Mouse (Mus musculus) embryonic facial prominence, embryonic 12.5 days (tissue): ENCODE results near the gene Aes. TPM values are rescaled to one million over a fixed set of nuclear protein-coding genes. Genes with fewer than 3 reads are reported as not detected.

ENCODE experiments used
- ATAC-seq: fragments of 200-750 bp; cut with Nextera tagmentation; 2 replicates; pipeline ENCODE4 v1.8.0; 2017; ENCODE audit not compliant: insufficient number of reproducible peaks, insufficient read depth, low FRiP score, low TSS enrichment
- H3K27ac ChIP-seq: fragments of 300-500 bp; sonication (generic); 2 replicates; pipeline ENCODE4 v1.5.1; 2016; ENCODE audit warnings: mild to moderate bottlenecking
- H3K27me3 ChIP-seq: fragments of 300-500 bp; sonication (generic); 2 replicates; pipeline ENCODE4 v1.6.1; 2016; ENCODE audit warnings: mild to moderate bottlenecking, moderate library complexity
- H3K36me3 ChIP-seq: fragments of 300-500 bp; sonication (generic); 2 replicates; pipeline ENCODE4 v1.6.1; 2016; ENCODE audit warnings: mild to moderate bottlenecking
- H3K4me1 ChIP-seq: fragments of 300-500 bp; sonication (generic); 2 replicates; pipeline ENCODE4 v1.6.1; 2016
- H3K4me2 ChIP-seq: fragments of 300-500 bp; sonication (generic); replicated peaks from 2 replicates; pipeline ENCODE4 v1.6.1; 2016; ENCODE audit warnings: mild to moderate bottlenecking, moderate library complexity
- H3K4me3 ChIP-seq: fragments of 300-500 bp; sonication (generic); 2 replicates; pipeline ENCODE4 v1.5.1; 2016; ENCODE audit warnings: mild to moderate bottlenecking
- H3K9ac ChIP-seq: fragments of 300-500 bp; sonication (generic); 2 replicates; pipeline ENCODE4 v1.6.1; 2016; ENCODE audit warnings: mild to moderate bottlenecking, moderate library complexity
- H3K9me3 ChIP-seq: fragments of 300-500 bp; sonication (generic); 2 replicates; pipeline ENCODE4 v1.6.1; 2016; ENCODE audit warnings: mild to moderate bottlenecking, moderate library complexity
- WGBS: fragments of 180-500 bp; shearing (Covaris S2); methylation state at CpG from one replicate; pipeline ENCODE4 v1.1.7; 2016; 5-methylcytosine and 5-hydroxymethylcytosine counted together
- polyA plus RNA-seq: library from polyadenylated mRNA; unstranded; fragments of >200 nt; fragmentation: Nextera tagmentation; extraction: Ambion mirVana; gene quantifications from 2 replicates; pipeline ENCODE4 v1.2.1, GENCODE M21; 2016

Aes gene
- polyA plus RNA-seq, 1 experiment from 2014 or later = 523 TPM

- WGBS = 80% methylated on average over 7 of the region's 7 CpGs
- Histone ChIP-seq H3K4me3 (no peak overlapping the region), H3K27ac (no peak overlapping the region), H3K4me1 (peaks cover 28% of the 10 kb centered on the region), H3K9ac (no peak overlapping the region), H3K9me3 (no peaks in the 10 kb centered on the region), H3K4me2 (no peak overlapping the region), H3K36me3 (peaks cover 20% of the 10 kb centered on the region), H3K27me3 (peaks cover 25% of the 10 kb centered on the region)
- ATAC-seq = no peak
Measured at GRCm38 (mm10) chr10:81592631-81593030, 33.3 kb downstream of the Aes start.

- H3K9me3 ChIP-seq = no peaks in the 10 kb centered on the region
Measured at GRCm38 (mm10) chr10:81593223-81593622, 33.9 kb downstream of the Aes start.

GRCm38 (mm10) chr10:81593935-81594334 lies 34.6 kb downstream of the Aes start:
- H3K4me2 ChIP-seq = no peak overlapping the region
- peaks cover 40% of the 10 kb centered on the region for H3K4me1 ChIP-seq
- no peak overlapping the region for H3K4me3 ChIP-seq
- H3K36me3 ChIP-seq = 0 out of 2 replicates have a peak, but pooled peaks cover 7% of the 10 kb centered on the region
- ATAC-seq = no peak
- H3K27ac ChIP-seq = no peak overlapping the region
- no peak overlapping the region for H3K9ac ChIP-seq
- 80% methylated on average over 18 of the region's 18 CpGs for WGBS
- peaks cover 23% of the 10 kb centered on the region for H3K27me3 ChIP-seq
- no peaks in the 10 kb centered on the region for H3K9me3 ChIP-seq

More at GRCm38 (mm10) chr10:81593223-81593622, 33.9 kb downstream of the Aes start:
- H3K4me2 ChIP-seq = no peak overlapping the region
- no peak overlapping the region for H3K9ac ChIP-seq
- 72% methylated on average over 4 of the region's 4 CpGs for WGBS
- ATAC-seq = no peak
- H3K36me3 ChIP-seq = peaks cover 14% of the 10 kb centered on the region; the same call in 1 of the 2 replicates
- peaks cover 23% of the 10 kb centered on the region for H3K27me3 ChIP-seq
- H3K27ac ChIP-seq = no peak overlapping the region
- no peak overlapping the region for H3K4me3 ChIP-seq
- peaks cover 34% of the 10 kb centered on the region for H3K4me1 ChIP-seq

GRCm38 (mm10) chr10:81595599-81595998 lies 36.3 kb downstream of the Aes start:
- Histone ChIP-seq H3K27me3 (peaks cover 17% of the 10 kb centered on the region), H3K4me3 (no peak overlapping the region), H3K36me3 (no peaks in the 10 kb centered on the region), H3K27ac (no peak overlapping the region; the same call in 1 of the 2 replicates), H3K9me3 (no peaks in the 10 kb centered on the region), H3K4me2 (peak overlapping the region; percentile 6; the same call in 1 of the 2 replicates), H3K9ac (no peak overlapping the region), H3K4me1 (peaks cover 43% of the 10 kb centered on the region)
- 36% methylated on average over 5 of the region's 5 CpGs for WGBS
- ATAC-seq = no peak

- 3% methylated on average over 10 of the region's 10 CpGs for WGBS
- peaks cover 16% of the 10 kb centered on the region for H3K27me3 ChIP-seq
- peak overlapping the region; percentile 37 for H3K4me2 ChIP-seq
- peak overlapping the region; percentile 2; the same call in 1 of the 2 replicates for H3K4me3 ChIP-seq
- no peak for ATAC-seq
- H3K9me3 ChIP-seq = no peaks in the 10 kb centered on the region
- H3K4me1 ChIP-seq = peaks cover 48% of the 10 kb centered on the region
- H3K27ac ChIP-seq = peak overlapping the region; percentile 88
- no peaks in the 10 kb centered on the region for H3K36me3 ChIP-seq
- 0 out of 2 replicates have a peak overlapping the region, but pooled peaks have one; percentile 15 for H3K9ac ChIP-seq
Measured at GRCm38 (mm10) chr10:81596611-81597010, 37.3 kb downstream of the Aes start.

DNA sequence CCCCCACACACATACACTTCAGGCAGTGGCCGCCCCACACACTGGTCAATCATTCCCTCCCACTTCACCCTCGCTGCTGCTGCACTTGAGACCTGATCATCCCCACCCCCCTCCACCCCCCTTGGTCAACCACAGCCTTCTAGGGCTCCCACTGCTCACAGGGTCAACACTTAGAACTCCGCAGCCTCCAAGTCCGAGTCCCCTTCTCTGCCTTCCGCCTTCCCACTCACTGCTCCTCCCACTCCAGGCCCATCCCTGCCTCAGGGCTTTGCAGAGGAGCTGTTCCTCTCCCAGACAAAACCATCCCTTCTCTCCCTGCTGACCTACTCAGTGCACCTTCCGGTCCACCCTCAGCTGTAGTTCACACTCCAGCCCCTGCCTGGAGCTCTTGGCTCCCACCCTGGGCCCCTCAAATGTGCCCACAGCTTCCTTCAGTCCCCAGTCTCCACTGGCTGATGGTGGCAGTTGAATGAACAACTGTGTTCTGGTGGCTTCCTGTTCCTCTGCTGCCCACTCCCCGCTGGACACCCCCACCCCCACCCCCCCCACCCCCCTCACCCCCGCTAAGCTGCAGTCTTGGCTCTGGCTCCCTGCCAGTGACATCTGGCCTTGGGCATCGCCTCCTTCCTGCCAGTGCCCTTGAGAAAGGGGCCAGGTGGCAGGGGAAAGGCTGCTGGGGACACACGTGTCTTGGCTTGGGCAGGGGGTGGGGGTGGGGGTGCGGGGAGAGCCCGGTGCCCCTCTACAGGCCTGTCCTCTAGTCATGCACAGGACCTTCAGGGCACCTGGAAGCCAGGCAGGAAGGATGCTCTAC lies 38.1 kb downstream of the Aes start:
- H3K36me3 ChIP-seq = no peaks in the 10 kb centered on the region
- peak; percentile 7; the same call in 1 of the 2 replicates for ATAC-seq
- H3K27me3 ChIP-seq = peaks cover 13% of the 10 kb centered on the region
- no peaks in the 10 kb centered on the region for H3K9me3 ChIP-seq
- H3K4me3 ChIP-seq = 0 out of 2 replicates have a peak overlapping the region, but pooled peaks have one; percentile 4
- H3K4me1 ChIP-seq = peaks cover 54% of the 10 kb centered on the region
- WGBS = 8% methylated on average over 12 of the region's 12 CpGs
- peak overlapping the region; percentile 88 for H3K27ac ChIP-seq
- peak overlapping the region; percentile 15; the same call in 1 of the 2 replicates for H3K9ac ChIP-seq
- H3K4me2 ChIP-seq = peak overlapping the region; percentile 37

- no peak for ATAC-seq
- Histone ChIP-seq H3K4me3 (no peak overlapping the region), H3K4me2 (no peak overlapping the region), H3K9me3 (no peaks in the 10 kb centered on the region), H3K27ac (peak overlapping the region; percentile 37; the same call in 1 of the 2 replicates), H3K27me3 (peaks cover 13% of the 10 kb centered on the region; the same call in 1 of the 2 replicates), H3K9ac (no peak overlapping the region), H3K36me3 (no peaks in the 10 kb centered on the region), H3K4me1 (peaks cover 61% of the 10 kb centered on the region)
- 19% methylated on average over 3 of the region's 3 CpGs for WGBS
Measured at GRCm38 (mm10) chr10:81598342-81598741, 39.1 kb downstream of the Aes start.

DNA sequence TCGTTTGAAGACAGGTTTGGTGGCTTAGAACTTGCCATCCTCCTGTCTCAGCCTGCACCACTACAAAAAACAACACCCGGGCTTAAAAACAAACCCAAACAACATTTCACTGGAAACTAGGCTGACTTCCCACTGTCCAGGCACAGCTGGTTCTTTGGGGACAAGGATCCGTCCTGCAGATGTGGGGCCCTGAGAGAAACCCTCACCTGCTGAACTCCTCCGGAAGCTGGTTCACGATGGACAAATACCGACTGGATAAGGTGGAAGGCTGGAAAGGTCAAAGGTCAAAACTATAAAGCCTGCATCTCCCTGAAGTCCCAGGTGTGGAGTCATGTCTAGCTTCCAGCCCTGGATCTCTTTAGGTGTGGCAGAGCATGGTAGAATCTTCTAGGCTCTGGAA lies 39.6 kb downstream of the Aes start:
- no peaks in the 10 kb centered on the region for H3K9me3 ChIP-seq
- no peak overlapping the region for H3K4me2 ChIP-seq
- ATAC-seq = no peak
- H3K27me3 ChIP-seq = peaks cover 11% of the 10 kb centered on the region; the same call in 1 of the 2 replicates
- H3K9ac ChIP-seq = no peak overlapping the region
- H3K27ac ChIP-seq = 0 out of 2 replicates have a peak overlapping the region, but pooled peaks have one; percentile 37
- H3K4me3 ChIP-seq = no peak overlapping the region
- 33% methylated on average over 6 of the region's 6 CpGs for WGBS
- no peaks in the 10 kb centered on the region for H3K36me3 ChIP-seq
- peaks cover 61% of the 10 kb centered on the region for H3K4me1 ChIP-seq

GRCm38 (mm10) chr10:81599630-81600029 lies 40.3 kb downstream of the Aes start:
- H3K27ac ChIP-seq = peak overlapping the region; percentile 72; the same call in 1 of the 2 replicates
- peaks cover 4% of the 10 kb centered on the region; the same call in 1 of the 2 replicates for H3K27me3 ChIP-seq
- WGBS = 75% methylated on average over 5 of the region's 5 CpGs
- no peaks in the 10 kb centered on the region for H3K9me3 ChIP-seq
- H3K4me1 ChIP-seq = peaks cover 61% of the 10 kb centered on the region
- H3K4me2 ChIP-seq = no peak overlapping the region
- H3K36me3 ChIP-seq = no peaks in the 10 kb centered on the region
- no peak overlapping the region for H3K9ac ChIP-seq
- no peak for ATAC-seq
- no peak overlapping the region for H3K4me3 ChIP-seq

GRCm38 (mm10) chr10:81600096-81600495 lies 40.8 kb downstream of the Aes start:
- Histone ChIP-seq H3K4me1 (peaks cover 61% of the 10 kb centered on the region), H3K36me3 (no peaks in the 10 kb centered on the region), H3K4me2 (no peak overlapping the region), H3K27me3 (0 out of 2 replicates have a peak, but pooled peaks cover 4% of the 10 kb centered on the region), H3K9me3 (no peaks in the 10 kb centered on the region), H3K9ac (no peak overlapping the region), H3K4me3 (no peak overlapping the region), H3K27ac (peak overlapping the region; percentile 72)
- no peak for ATAC-seq
- 43% methylated on average over 10 of the region's 10 CpGs for WGBS

DNA sequence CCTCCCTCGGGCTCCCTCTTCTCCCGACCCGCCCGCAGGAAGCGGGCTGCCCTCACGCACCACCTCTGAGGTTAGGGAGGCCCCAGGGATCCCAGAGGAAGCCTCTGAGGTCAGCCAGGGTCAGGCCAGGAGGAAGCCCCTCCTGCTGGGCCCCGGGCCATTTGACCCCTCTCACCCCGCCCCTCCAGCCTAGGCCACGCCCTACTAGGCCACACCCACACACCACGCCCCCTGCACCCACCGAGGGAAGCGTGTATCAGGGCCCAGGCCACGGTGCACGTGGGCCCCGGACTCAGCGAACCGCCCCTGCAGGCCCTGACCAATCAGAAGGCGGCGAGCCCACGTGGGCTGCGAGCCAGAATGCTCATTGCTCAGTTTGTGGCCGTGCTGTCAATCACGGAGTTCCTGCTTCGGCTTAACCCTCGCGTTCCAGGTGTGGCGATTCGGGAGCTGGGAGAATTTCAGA lies 41.5 kb downstream of the Aes start, which contains the start of gene Tle6:
TSS of gene Tle6 (minus strand) at position 336 of the 466 bp plus-strand sequence.
- peak within 1 kb of the TSS; percentile 9 for H3K4me3 ChIP-seq
- peaks cover 61% of the 10 kb centered on the region for H3K4me1 ChIP-seq
- peak within 1 kb of the TSS; percentile 72 for H3K27ac ChIP-seq
- H3K36me3 ChIP-seq = no peaks in the 10 kb centered on the region
- peak; percentile 72 for ATAC-seq
- H3K9me3 ChIP-seq = no peaks in the 10 kb centered on the region
- WGBS = under 1% methylated on average over 26 of the region's 28 CpGs
- H3K27me3 ChIP-seq = no peaks in the 10 kb centered on the region
- H3K4me2 ChIP-seq = peak within 1 kb of the TSS; percentile 42
- 0 out of 2 replicates have a peak within 1 kb of the TSS, but pooled peaks have one; percentile 17 for H3K9ac ChIP-seq
